Comparison of ENCODE assay signal across 9 mouse cellular contexts in the genomic region with DNA sequence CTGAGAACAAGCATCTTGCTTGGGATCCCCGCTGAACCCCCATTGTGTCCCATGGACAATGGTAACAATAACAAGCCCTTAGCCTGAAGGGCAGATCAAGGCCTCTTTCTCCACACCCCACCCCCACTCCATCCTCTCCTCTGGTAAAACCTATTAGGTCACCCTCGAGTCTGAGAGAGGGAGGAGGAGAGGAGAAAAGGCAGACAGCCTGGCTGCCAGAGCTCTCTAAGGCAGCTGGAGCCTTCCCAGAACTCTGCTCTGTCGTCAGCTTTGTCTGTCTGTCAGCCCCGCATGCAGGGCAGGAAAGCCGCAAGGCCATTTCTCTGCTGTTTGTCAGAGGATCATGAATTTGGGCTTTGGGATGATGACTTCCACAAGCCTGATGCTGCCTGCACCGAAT.
DNase-seq lines count a peak whose midpoint lies in the region; ATAC-seq lines count a peak whose summit lies in the region.
"Had no signal": no experiment of that assay in that cellular context is flagged by ENCODE, and none has a peak within 500 bp of the region (broad histone marks: within the 10 kb centered on the region; RNA-seq: fewer than 3 reads in every experiment).

No protein-coding gene starts in this region.

- peaks cover 18% of the 10 kb centered on the region for H3K4me1 ChIP-seq in limb, embryonic 11.5 days (ENCODE audit: control insufficient read depth, insufficient read depth, low read length)
- peaks cover 25% of the 10 kb centered on the region for H3K4me1 ChIP-seq in stomach, embryonic 16.5 days (ENCODE audit: control insufficient read depth, insufficient read depth, low read length)

- H3K9me3 ChIP-seq in limb, embryonic 11.5 days (ENCODE audit: control insufficient read depth, low read length): no peaks in the 10 kb centered on the region
- H3K9me3 ChIP-seq in stomach, embryonic 16.5 days (replicated peaks; ENCODE audit: control insufficient read depth, low read length): peaks cover 6% of the 10 kb centered on the region; the same call in 1 of the 2 replicates
- H3K9me3 ChIP-seq: limb, embryonic 15.5 days had no signal

- no peak overlapping the region for H3K27ac ChIP-seq in limb, embryonic 11.5 days (replicated peaks; ENCODE audit: low read depth, low read length)
- peak overlapping the region; percentile 47 for H3K27ac ChIP-seq in stomach, embryonic 16.5 days (ENCODE audit: low read length)
- H3K27ac ChIP-seq: limb, embryonic 15.5 days had no signal

- H3K4me3 ChIP-seq in limb, embryonic 11.5 days (ENCODE audit: low read depth, low read length): no peak overlapping the region
- H3K4me3 ChIP-seq in stomach, embryonic 16.5 days (replicated peaks; ENCODE audit: low read length): no peak overlapping the region
- H3K4me3 ChIP-seq: limb, embryonic 15.5 days had no signal

- H3K9ac ChIP-seq in limb, embryonic 11.5 days (ENCODE audit: low read length): no peak overlapping the region
- H3K9ac ChIP-seq in stomach, embryonic 16.5 days (ENCODE audit: low read length): peak overlapping the region; percentile 37; the same call in 1 of the 2 replicates
- H3K9ac ChIP-seq: limb, embryonic 15.5 days had no signal

- H3K36me3 ChIP-seq in limb, embryonic 11.5 days (ENCODE audit: control insufficient read depth, insufficient read depth, low read length): no peaks in the 10 kb centered on the region
- no peaks in the 10 kb centered on the region for H3K36me3 ChIP-seq in stomach, embryonic 16.5 days (ENCODE audit: control insufficient read depth, insufficient read depth, low read length)
- H3K36me3 ChIP-seq: limb, embryonic 15.5 days had no signal

- no peak overlapping the region for H3K4me2 ChIP-seq in limb, embryonic 11.5 days (ENCODE audit: low read depth, severe bottlenecking)
- H3K4me2 ChIP-seq in stomach, embryonic 16.5 days (ENCODE audit: low read depth, low read length): no peak overlapping the region
- H3K4me2 ChIP-seq: limb, embryonic 15.5 days had no signal

- no peak for ATAC-seq in limb, embryonic 11.5 days (ENCODE audit: insufficient number of reproducible peaks, low FRiP score, low TSS enrichment, low read depth)
- ATAC-seq in stomach, embryonic 16.5 days (ENCODE audit: insufficient read depth, low FRiP score): peak; percentile 81
- no peak for ATAC-seq in megakaryocyte progenitor cell, adult 5-6 weeks (replicated peaks; ENCODE audit: poor library complexity)

- DNase-seq in adrenal gland, postnatal 10 days: peak; percentile 42
- no peak for DNase-seq in adrenal gland, postnatal 25 days
- peak; percentile 69 for DNase-seq in Muller cell, postnatal 12 days (ENCODE audit: inconsistent ontology term)
- DNase-seq in heart, adult 18-20 months: peak; percentile 39 to 45
- DNase-seq in limb, embryonic 11.5 days (ENCODE audit: low spot score): peak; percentile 32
- DNase-seq in left cerebral cortex, adult 11 months (ENCODE audit: low spot score): no peak

- no peaks in the 10 kb centered on the region for H3K27me3 ChIP-seq in limb, embryonic 11.5 days (ENCODE audit: control insufficient read depth, insufficient read depth, low read length)
- no peaks in the 10 kb centered on the region for H3K27me3 ChIP-seq in stomach, embryonic 16.5 days (ENCODE audit: control insufficient read depth, insufficient read depth, low read length)
- H3K27me3 ChIP-seq: limb, embryonic 15.5 days had no signal

- WGBS in limb, embryonic 11.5 days: 22% methylated on average over 6 of the region's 6 CpGs
- 28% methylated on average over 6 of the region's 6 CpGs for WGBS in stomach, embryonic 16.5 days

Comparison
In these comparisons a context has a peak if more than half of its experiments do, and no peak if none do; other contexts are left out.
1. DNase-seq: peak in adrenal gland, postnatal 10 days (single experiment), Muller cell, postnatal 12 days (single experiment), heart, adult 18-20 months (2 of 2) and limb, embryonic 11.5 days (single experiment); none in adrenal gland, postnatal 25 days (single experiment) and left cerebral cortex, adult 11 months (single experiment).